Mouse (Mus musculus) adrenal gland, postnatal 36 days (tissue): ENCODE measurements at regions not wholly inside any gene's neighbourhood (a gene's known extent, or its start where the extent isn't known, plus 50 kb on each side); places are given as distances from the start of the nearest gene placed in this dataset.

Source experiments
- DNase-seq, 2 experiments: peaks; one replicate each; pipeline ENCODE4 v3.0.0; 2021; ENCODE audit warnings: mixed read lengths in 1 of 2

DNA sequence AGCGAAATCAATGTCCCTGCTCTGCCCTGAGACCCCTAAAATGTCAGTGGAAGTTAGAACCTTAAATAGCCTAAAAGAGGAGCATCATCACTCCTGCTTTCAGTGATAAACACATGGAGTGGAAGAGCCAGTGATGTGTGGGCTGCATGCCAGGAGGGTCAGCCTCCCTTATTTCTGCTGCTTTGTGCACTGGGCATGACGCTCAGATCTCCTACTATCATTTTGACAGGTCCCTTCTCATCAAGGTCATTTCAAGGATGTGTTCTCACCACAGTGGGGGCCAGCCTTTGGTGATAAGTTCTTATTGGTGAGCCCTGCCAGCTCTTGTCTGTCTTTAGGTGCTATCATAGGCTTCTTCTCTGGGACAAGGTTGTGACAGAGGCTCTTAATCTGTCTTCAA, 215.5 kb upstream of the Dynlrb2 start:
- DNase-seq = no peak

DNA sequence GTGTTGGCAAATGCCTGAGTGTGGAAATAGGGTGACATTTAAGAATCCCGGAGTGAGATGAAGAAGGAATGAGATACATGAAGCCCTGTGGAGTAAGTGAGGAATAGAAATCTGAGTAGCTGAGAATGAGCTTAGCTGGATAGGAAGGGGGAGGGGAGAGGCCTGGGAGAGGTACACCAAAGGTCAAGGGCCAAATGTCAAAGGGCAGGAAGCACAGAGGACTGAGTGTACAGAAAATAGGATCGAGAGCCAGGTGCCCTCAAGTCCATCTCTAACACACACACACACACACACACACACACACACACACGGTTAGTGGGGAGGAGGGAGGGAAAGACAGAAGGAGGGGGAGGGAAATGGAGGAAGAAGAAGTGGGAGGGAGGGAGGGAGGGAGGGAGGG, 220.8 kb upstream of the Dynlrb2 start:
- DNase-seq = no peak

DNA sequence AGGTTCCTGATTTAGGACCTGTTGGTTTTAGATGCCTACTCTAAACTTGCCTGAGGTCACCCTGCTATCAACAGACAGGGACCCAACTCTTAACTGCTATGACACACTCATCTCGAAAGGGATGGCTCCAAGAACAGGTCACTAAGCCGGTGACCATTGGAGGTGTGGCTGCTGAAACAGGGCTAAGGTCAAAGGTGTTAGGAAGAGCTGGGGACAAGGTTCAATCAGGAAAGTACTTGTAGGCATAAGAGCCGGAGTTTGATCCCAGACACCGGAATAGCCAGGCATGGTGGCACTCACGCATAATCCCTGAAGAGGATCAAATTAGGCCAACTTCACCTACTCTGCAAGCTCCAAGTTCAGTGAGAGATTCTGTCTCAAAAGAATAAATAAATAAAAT, 222.4 kb upstream of the Dynlrb2 start:
- DNase-seq = no peak

DNA sequence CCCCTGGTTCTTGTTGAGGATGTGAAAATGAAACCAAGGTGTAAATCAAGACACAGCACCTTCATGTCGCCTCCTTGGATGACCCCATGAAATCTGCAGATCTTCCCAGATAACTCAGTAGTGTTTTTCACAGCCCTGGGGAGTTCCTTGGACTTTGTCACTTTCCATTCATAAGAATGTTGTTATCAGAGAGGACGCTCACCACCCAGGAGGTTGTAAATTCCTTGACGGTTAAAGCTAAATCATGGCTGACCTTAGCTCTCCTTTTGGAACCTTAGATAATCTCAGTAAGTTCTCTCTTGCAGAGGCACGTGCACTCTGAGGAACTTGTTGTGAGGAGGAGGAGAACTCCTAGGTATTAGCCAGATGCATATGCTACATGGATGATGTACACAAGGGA, 229.8 kb upstream of the Dynlrb2 start:
- DNase-seq = no peak

DNA sequence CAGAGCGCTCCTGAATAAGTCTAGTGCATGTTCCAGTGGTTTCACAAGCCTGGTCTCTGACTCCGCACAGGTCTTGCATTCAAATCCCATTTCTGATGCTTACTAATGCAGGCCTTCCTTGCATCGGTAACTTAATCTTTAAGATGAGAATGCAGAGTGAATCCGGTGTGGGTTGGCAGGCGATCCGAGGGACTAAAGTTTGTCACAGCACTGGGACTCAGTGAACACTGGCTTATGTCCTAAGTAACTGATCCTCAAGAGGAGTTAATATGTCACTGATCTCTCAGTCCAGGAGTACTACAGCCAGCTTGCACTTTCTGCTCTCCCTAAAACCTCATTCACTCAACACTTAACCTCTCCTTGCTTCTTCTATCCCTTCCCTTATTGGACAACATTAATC, 233.5 kb upstream of the Dynlrb2 start:
- DNase-seq = no peak

DNA sequence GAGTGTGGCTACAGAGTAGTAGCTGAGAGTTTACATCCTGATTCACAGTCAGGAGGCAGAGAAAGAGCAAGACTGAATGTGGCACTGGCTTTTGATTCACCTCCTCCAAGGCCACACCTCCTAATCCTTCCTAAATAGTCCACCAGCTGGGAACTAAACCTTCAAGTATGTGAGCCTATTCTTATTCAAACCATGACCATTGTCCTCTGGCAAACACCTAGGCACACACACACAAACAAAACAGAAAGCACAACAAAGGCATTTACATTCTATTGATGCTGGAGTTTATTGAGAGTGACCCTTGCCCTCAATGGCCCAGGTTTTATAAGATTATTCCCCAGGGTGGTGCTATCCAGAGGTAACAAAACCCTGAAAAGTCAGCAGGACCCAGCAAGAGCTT, 235.4 kb upstream of the Dynlrb2 start:
- DNase-seq = no peak

DNA sequence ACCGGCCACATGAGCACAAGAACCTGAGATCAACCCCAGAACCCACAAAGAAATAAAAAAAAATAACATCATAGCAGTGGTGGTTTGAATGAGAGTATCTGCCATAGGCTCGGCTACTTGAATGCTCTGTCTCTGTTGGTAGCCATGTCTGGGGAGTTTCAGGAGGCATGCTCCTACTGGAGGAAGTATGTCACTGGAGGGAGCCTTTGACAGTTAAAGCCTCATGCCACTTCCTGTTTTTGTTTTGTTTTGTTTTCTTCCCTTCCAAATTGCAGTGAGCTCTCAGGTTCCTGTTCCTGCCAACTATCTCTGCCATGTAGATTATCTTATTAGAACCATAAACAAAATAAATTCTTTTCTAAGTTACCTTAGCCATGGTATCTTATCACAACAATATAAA, 236.1 kb upstream of the Dynlrb2 start:
- DNase-seq = no peak

DNA sequence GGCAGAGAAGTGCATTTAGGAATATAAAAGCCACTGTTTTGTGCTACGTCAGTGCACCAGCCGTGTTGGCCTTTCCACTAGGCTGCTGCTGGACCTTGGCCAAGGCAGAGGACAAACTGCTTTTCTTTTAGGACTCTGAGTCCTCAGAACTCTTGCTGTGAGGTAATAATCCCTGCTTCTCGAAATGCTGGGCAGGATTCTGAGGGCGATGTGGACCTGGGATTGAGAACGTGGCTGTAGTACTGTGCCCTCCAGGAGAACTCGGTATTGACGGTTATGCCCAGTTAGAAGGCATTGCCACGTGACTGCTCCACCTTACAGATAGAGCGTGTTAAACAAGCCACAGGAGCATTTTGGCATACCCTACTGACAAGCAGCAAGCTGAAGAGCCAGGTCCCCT, 236.6 kb upstream of the Dynlrb2 start:
- DNase-seq = peak; percentile 15 to 57

DNA sequence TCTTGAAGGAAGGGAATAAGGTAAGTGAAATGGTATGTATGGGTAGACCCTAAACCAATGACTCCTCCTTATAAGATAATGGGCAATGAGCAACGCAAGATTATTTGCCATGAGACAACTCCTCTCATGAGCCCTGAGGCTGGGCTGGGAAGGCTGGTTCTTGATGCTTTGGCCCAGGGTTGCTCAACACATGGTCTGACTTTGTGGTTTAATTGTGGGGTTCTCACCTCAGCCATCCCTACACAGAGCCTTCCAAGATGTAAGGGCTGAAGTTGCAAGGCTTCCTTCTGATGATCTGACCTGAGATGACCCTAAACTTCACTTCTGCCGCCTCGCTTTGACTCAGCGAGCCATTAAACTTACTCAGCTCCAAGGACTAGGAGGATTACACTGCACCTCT, 237.8 kb upstream of the Dynlrb2 start:
- DNase-seq = no peak

DNA sequence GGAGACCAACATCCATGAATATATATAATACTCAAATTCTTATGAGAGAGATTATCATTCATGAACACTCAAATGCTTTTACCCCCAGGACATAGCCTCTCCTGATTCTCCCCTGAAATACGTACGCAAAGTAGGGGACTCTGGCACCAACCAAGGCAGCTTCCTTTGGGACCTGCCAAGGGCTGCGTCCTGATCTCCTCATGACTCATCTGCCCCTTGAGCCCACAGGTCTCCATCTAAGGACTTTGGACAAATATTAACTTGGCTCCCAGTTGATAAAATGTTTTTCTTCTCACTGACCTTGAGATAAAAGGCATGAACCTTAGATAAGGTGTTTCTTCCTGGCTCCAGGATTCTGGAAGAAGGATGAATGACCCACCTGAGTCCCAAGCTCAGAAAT, 239.2 kb upstream of the Dynlrb2 start:
- DNase-seq = no peak

DNA sequence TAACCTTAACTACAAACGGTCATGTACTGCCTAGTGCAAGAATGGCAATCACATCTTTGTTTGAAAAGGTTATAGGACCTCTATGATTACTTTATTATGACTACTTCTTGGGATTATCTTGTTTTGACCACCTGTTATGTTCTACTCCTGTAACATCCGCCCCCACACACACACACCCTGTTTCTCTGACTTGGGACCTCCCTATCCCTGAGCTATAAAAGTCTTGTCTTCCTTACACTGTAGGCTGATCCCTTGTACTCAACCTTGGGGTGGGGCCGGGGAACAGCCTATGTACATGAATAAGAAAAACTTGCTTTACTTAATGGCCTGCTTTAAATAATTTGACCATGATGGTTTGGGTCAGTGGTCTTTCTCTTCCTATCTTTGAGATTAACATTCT, 240.7 kb upstream of the Dynlrb2 start:
- no peak for DNase-seq

DNA sequence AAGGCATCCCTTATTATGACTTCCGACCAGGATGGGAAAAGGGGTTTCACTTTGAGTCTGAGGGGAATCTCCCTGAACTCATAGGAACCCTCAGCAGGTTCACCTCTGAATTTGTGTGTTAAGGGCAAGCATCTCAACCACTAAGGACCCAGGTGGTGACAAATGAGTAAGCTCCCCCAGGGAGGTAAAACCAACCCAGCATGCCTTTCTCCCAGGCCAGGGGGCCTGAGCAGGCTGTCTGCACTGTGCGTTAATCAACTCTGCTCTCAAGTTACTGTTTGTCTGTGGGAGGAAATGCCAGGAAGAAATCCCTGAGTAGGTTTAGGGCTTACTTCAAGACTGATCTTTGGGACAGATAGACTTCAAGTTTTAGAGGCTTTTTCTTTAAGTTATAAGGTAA, 243.5 kb upstream of the Dynlrb2 start:
- no peak for DNase-seq

DNA sequence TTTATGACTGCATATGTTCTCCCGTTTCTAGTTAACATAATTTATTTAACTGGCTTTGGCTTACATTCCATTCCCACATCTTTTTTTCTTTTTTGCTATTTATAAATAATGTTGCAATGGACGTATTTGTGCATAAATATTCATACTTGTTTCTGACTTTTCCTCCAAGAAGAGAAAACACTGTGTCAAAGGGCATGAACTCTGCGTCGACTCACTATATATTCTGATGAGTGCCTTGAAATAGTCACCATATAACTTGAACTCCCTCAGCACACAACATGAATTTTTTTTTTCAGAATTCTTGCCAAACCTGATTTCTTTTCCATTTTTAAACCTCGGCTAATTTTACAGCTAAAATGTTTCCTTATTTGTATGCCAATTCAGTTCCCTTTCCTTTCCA, 249.4 kb upstream of the Dynlrb2 start:
- no peak for DNase-seq

DNA sequence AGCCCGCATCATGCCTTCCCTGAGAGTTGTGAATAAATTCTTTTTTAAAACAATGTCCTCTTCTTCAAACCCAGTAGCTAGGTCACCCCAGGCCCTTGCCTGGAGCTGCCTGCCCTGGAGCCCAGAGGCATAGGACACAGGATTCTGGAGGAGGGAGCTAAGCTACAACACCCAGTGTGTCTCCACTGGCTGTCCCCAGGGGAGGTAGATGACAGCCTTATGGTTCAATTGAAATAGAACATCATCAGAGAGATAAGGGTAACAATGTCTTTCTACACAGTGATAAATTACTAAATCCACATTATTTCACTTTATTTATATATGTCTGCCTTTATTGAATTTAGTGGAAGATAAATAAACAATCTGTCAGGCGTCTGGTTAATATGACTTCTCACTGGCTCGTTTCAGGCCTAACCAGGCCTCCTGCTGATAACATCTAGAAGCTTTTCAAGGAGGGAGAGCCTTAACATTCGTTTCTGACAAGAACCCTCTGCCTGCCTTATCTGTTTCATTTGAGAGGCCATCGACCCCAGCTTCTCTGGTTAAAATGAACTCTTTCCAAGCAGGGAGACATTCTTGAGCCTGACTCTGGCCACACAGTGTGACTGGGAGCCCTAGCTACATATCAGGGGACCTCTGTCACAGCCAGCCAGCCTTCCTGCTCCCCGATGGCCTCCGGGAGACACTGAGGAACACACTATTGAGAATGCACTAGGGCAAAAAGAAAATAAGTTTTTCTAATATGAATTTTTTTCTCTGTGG, 252.1 kb upstream of the Dynlrb2 start:
- no peak for DNase-seq

DNA sequence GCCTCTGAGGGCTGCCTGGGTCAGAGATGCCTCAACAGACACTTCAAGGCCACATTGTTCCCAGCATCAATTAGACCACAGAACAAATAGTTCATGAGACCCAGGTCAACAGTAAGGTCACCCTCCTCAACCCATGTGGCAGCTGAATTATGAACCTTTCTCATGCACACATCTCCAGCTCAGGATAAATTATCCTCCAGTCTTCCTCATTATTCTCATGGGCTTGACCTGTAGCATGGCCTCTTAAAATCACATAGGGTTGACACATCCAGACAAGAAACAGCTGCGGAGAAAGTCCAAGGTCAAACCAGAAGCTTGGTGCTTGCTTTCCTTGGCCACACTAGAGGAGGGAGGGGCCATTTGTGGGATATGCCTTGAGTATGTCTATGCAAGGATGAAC, 256.4 kb upstream of the Dynlrb2 start:
- peak in 1 of 2 experiments; percentile 6 for DNase-seq

DNA sequence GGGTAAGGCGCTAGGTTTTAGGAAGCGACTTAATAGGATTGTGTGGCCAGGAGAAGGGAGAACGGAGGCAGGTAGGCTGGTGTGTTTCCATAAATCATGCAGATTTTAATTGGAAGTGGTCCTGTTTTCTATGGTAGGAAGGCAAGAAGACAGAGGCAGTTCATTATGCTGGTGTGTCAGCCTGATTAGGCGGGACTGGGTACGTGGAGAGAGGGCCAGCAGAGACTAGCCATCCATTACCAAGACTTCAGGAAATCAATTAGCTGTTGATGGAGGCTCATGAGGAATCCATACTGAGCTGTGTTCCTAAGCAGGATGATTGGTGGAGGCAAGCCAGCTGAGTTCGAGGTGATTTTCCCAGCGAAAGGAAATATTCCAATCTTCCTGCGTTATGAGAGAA, 261.3 kb upstream of the Dynlrb2 start:
- DNase-seq = no peak

DNA sequence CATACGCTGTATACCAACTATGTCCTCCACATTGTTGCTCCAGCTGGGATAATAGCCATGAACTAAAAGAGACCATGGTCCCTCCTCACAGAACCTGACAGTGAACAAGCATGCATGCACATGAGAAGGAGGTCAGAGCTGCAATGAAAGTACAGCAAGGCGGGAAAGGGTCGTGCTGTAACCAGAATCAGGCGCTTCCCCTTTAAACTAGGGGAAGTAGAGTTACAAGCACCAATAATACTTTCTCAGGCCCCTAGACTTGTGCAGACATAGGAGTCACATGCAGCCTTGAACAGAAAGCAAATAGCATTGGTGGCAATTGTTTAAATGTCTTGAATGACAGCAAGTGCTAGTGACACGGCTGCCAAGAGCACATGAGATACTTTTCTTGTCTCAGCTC, 261.8 kb upstream of the Dynlrb2 start:
- no peak for DNase-seq

DNA sequence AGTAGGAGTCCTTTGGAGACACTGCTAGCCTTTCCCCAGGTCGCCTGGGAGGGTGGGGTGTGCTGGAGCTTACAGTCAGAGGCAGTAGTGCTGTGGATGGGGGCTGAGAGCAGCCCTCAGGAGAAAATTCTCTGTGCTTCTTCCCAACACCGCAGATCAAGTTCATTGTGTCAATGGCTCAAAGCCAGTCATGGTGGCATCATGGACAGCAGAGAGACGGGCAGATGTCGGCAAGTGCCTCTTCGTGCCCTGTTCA, 262.9 kb upstream of the Dynlrb2 start:
- no peak for DNase-seq

DNA sequence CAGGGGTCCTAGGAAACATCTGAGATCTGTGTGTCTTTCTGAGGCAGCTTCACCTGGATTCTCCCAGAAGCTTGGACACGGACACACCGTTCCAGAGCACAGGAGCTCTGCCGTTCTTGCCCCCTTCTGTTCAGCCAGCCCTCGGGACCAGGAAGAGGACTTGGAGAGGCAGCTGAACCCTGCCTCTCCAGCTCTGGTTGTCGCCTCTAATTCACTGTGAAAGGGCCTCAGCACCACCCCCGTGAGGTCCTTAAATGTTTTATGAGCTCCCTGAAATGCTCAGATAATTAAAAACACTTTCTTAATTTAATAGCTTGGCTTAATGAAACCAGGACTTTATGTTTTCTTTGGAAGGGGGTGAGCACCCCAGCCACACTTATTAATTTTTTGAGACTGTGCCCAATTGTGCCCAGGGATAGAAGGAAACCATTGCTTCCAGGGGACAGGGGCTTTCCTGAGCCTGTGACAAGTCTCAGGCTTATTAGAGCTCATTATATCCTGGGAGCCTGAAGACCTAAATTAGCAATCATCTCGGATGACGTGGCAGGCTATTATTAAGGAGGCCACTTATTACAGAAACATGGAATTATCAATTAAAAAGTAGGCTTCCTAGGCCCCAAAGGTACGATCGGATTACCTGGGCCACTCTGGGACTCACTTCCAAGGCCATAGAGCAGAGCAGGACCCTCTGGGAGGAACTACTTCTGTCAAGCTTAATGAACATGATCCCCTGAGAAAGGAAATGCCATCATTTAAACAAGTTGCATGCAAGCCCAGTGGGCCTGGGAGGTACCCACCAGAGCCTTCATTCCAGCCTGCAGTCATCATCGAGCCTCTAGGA, 263.4 kb upstream of the Dynlrb2 start:
- DNase-seq = no peak

DNA sequence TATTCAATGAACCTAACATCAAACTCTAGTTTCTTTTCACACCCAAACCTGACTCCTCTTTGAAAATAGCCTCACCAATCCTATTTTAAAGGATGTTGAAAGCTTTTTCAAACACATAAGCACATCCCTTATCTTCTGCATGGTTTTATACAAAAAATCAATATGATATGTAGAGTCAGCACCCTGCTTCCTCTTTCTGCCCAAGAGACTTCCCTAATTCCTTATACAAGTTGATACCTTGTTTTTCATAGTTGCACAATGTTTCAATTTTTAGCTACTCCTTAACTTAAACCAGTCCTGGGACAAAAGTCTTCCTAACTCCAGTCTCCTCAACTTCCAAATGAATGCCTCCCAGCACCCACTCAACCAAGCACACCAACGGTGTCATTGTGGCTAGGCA, 266.1 kb upstream of the Dynlrb2 start:
- no peak for DNase-seq

DNA sequence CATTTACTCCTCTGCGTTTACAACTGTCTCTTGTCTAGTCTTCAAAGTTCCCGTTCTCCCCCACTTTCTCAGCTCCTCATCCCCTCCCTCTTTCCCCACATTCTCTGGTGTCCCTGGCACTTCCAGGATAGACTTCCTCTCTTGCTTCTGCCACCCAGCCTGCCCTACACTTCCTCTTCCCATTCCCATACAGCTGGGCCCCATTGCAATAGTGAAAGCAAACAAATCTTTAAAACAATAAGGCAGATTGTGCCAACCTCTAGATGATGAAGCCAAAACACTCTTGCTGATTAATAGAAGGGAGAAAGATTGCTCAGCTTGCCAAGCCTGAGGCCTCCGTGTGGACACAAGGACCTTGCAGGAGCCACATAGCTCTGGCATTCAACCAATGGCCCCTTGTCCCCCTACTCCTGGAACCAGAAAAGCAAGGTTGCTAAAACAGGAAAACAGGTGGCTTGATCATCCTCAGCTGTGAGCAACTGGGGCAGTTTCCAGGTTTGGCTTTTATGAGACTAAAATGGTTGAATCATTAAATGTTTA, 267.1 kb upstream of the Dynlrb2 start:
- DNase-seq = no peak

DNA sequence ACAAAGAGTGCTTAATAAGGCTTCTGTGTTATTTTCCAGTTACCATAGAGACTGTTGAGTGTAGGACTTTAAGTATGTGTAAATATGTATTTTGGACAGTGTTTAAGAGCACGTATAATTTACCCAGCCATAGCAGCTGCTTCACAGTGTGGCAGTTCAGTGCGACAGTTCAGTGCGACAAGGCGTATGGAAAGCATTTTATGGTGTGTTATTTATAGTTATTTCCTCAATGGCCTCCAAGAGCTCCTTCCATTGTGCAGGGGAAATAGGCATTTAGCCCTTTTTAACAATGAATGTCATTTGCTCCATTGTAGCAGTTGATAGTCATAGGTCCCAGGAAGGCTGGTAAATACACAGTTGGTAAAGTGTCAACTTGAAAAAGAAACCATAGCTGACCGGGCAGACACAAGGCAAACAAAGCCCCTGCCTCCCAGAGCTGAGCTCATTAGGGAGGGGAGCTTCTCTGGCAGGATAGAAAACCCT, 275.1 kb upstream of the Dynlrb2 start:
- no peak for DNase-seq

DNA sequence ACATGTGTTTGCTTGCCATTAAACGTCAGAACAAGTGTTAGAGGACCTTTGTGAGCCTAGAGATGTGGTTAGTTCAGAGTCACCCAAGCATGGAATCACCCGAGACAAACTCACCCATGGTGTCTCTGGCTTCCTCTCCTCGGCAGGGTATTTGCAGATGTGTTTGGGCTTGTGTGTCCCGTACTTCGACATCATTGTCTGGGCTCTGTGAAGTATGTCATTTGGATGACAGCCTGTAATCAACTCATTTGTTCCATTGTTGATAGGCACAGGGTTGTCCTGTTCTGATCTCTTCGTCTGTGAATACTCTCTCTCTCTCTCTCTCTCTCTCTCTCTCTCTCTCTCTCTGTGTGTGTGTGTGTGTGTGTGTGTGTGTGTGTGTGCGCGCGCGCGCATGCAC, 277.8 kb upstream of the Dynlrb2 start:
- DNase-seq = no peak

DNA sequence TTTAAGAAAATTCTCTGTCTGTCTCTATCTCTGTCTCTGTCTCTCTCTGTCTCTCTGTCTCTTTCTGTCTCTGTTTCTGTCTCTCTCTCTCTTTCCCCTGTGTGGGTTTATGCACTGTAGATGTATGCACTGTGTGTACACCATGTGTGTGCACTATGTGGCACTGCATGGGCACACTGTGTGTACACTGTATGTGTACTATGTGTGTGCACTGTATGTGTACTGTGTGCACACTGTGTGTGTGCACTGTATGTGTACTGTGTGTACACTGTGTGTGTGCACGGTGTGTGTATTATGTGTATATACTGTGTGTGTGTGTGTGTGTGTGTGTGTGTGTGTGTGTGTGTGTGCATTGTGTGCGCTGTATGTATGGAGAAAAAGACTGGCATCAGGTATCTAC, 281.5 kb upstream of the Dynlrb2 start:
- DNase-seq = no peak
